Mouse (Mus musculus): ENCODE results near the gene Insr. TPM values are rescaled to one million over a fixed set of nuclear protein-coding genes. Genes with fewer than 3 reads are reported as not detected.
A peak's percentile ranks its signal among the peaks of the same experiment; 100 is the strongest.

Gene Insr
- total and polyA plus RNA-seq, 3 experiments, result 5.3 to 7.6 TPM; not detected in 1

GRCm38 (mm10) chr8:3219921-3220411 lies 59.5 kb downstream of the Insr start:
- Histone ChIP-seq H3K9me3 (replicated peaks; ENCODE audit: insufficient read depth, low read length) (no peaks in the 10 kb centered on the region), H3K79me2 (ENCODE audit: control insufficient read depth, insufficient read depth, low read length, poor library complexity) (peaks cover 1% of the 10 kb centered on the region; the same call in 1 of the 2 replicates), H3K27me3 (ENCODE audit: control insufficient read depth in 1 of 2, insufficient read depth in 2 of 2, low read length in 2 of 2) (no peaks in the 10 kb centered on the region), H3K4me1 (ENCODE audit: control insufficient read depth in 1 of 2, insufficient read depth in 2 of 2, low read length in 2 of 2) (peaks cover 2 to 6% of the 10 kb centered on the region in 2 experiments; a peak in 2 of 4 replicates), H3K9ac (ENCODE audit: control insufficient read depth, low read depth, low read length, poor library complexity, severe bottlenecking) (no peak overlapping the region), H3K4me3 (ENCODE audit: control insufficient read depth in 1 of 2, insufficient read depth in 1 of 2, low read depth in 2 of 2, low read length in 2 of 2) (no peak overlapping the region), H3K27ac (ENCODE audit: control insufficient read depth, low read depth, low read length) (no peak overlapping the region), H3K36me3 (ENCODE audit: control insufficient read depth in 1 of 2, insufficient read depth in 2 of 2, low read length in 2 of 2) (peaks cover 0 to 12% of the 10 kb centered on the region in 2 experiments; a peak in 2 of 4 replicates)
- TF ChIP-seq ZKSCAN1 (IDR thresholded peaks at IDR 0.05; ENCODE audit: low read depth, low read length), result no peak
- no peak for TF ChIP-seq CHD2 (IDR thresholded peaks at IDR 0.05; ENCODE audit: low read length)
- TF ChIP-seq MYB (IDR thresholded peaks at IDR 0.05; ENCODE audit: low read depth, low read length), result no peak
- no peak for TF ChIP-seq GATA1 (IDR thresholded peaks at IDR 0.05; ENCODE audit: low read depth, low read length)
- no peak for TF ChIP-seq USF1 (IDR thresholded peaks at IDR 0.05; ENCODE audit: low read depth, low read length)
- no peak for TF ChIP-seq TAL1 (IDR thresholded peaks at IDR 0.05; ENCODE audit: low read length)
- TF ChIP-seq TBP (IDR thresholded peaks at IDR 0.05; ENCODE audit: low read depth, low read length), result no peak
- TF ChIP-seq MAX (IDR thresholded peaks at IDR 0.05; ENCODE audit: low read length), result no peak
- no peak for TF ChIP-seq JUND (IDR thresholded peaks at IDR 0.05; ENCODE audit: low read depth, low read length)
- no peak for TF ChIP-seq SMC3 (IDR thresholded peaks at IDR 0.05; ENCODE audit: low read depth, low read length)
- TF ChIP-seq ETS1 (IDR thresholded peaks at IDR 0.05; ENCODE audit: low read depth, low read length), result no peak
- TF ChIP-seq USF2 (IDR thresholded peaks at IDR 0.05; ENCODE audit: borderline replicate concordance in 1 of 2, insufficient read depth in 1 of 2, low read depth in 1 of 2, low read length in 2 of 2), result no peak
- TF ChIP-seq RAD21 (IDR thresholded peaks at IDR 0.05; ENCODE audit: low read depth, low read length), result no peak
- no peak for TF ChIP-seq MYC (IDR thresholded peaks at IDR 0.05; ENCODE audit: low read depth, low read length)
- no peak for TF ChIP-seq ZMIZ1 (IDR thresholded peaks at IDR 0.05; ENCODE audit: low read depth, low read length)
- no peak for DNase-seq (ENCODE audit: low read depth, low spot score)

- Histone ChIP-seq H3K9ac (ENCODE audit: control insufficient read depth, low read depth, low read length, poor library complexity, severe bottlenecking) (no peak overlapping the region), H3K4me1 (ENCODE audit: control insufficient read depth in 1 of 2, insufficient read depth in 2 of 2, low read length in 2 of 2) (peaks cover 2 to 6% of the 10 kb centered on the region in 2 experiments; a peak in 2 of 4 replicates), H3K79me2 (ENCODE audit: control insufficient read depth, insufficient read depth, low read length, poor library complexity) (peaks cover 1% of the 10 kb centered on the region; the same call in 1 of the 2 replicates), H3K36me3 (ENCODE audit: control insufficient read depth in 1 of 2, insufficient read depth in 2 of 2, low read length in 2 of 2) (peaks cover 0 to 12% of the 10 kb centered on the region in 2 experiments; a peak in 2 of 4 replicates), H3K27me3 (ENCODE audit: control insufficient read depth in 1 of 2, insufficient read depth in 2 of 2, low read length in 2 of 2) (no peaks in the 10 kb centered on the region), H3K27ac (ENCODE audit: control insufficient read depth, low read depth, low read length) (no peak overlapping the region), H3K9me3 (replicated peaks; ENCODE audit: insufficient read depth, low read length) (no peaks in the 10 kb centered on the region), H3K4me3 (ENCODE audit: control insufficient read depth in 1 of 2, insufficient read depth in 1 of 2, low read depth in 2 of 2, low read length in 2 of 2) (no peak overlapping the region)
- DNase-seq (ENCODE audit: low read depth, low spot score), result peak; percentile 36
- TF ChIP-seq CHD2 (IDR thresholded peaks at IDR 0.05; ENCODE audit: low read length), result no peak
- TF ChIP-seq ZC3H11A (IDR thresholded peaks at IDR 0.05; ENCODE audit: low read depth, low read length), result no peak
- TF ChIP-seq GABPA (IDR thresholded peaks at IDR 0.05; ENCODE audit: low read depth, low read length), result no peak
- no peak for TF ChIP-seq MXI1 (IDR thresholded peaks at IDR 0.05; ENCODE audit: low read depth, low read length)
- TF ChIP-seq ZMIZ1 (IDR thresholded peaks at IDR 0.05; ENCODE audit: low read depth, low read length), result no peak
- no peak for TF ChIP-seq KAT2A (conservative IDR thresholded peaks at IDR 0.05; ENCODE audit: low read depth, low read length)
- no peak for TF ChIP-seq NELFE (IDR thresholded peaks at IDR 0.05; ENCODE audit: low read depth, low read length)
- TF ChIP-seq RAD21 (IDR thresholded peaks at IDR 0.05; ENCODE audit: low read depth, low read length), result no peak
- TF ChIP-seq HCFC1 (IDR thresholded peaks at IDR 0.05; ENCODE audit: low read depth, low read length), result no peak
- TF ChIP-seq TAL1 (IDR thresholded peaks at IDR 0.05; ENCODE audit: low read length), result no peak
Observed at GRCm38 (mm10) chr8:3219266-3219665, 60.2 kb downstream of the Insr start.
